Mouse (Mus musculus): ENCODE data around the gene Sclt1.
"Not testable (repeated sequence)": the region's sequence is repeated elsewhere in the genome, so short reads cannot be mapped to it uniquely, and the experiment has no call there.

Gene Sclt1

DNA sequence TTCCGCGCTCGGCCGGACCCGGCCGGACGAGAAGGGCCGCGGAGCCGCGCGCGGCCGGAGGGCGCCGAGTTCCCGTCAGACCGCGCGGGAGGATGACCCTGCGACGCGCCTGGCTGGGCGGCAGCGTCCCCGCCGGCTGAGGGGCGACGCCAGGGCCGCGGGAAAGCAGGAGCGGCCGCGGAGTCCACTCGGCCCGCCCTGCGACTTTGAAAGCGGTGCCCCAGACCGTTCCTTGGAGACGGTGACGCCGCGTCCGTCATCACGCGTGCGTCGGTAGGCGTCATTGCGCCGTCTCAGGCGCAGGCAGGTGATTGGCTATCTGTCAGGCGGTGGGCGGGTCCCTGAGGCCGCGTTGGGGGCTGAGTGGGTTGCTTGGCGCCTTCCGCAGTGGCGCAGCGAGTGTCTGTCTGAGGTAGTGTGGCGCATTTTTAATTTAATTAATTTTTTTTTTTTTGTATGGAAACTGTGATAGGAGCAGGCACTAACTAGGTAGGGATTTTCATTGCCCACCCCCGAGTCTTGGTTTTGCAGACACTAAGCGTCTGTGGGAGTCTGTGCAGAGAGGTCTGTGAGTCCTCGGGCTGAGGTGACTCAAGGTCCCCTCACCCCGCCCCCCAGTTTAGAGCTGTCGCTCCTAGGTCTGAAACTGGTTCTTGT is at the start of gene Sclt1, which contains the start of gene D3Ertd751e:
Gene Sclt1 (minus strand): TSS at position 237 of the 657 bp plus-strand sequence.
Gene D3Ertd751e (plus strand): TSS at position 334 of the 657 bp plus-strand sequence.
- DNase-seq (ENCODE audit: low spot score), result peak; percentile 97

DNA sequence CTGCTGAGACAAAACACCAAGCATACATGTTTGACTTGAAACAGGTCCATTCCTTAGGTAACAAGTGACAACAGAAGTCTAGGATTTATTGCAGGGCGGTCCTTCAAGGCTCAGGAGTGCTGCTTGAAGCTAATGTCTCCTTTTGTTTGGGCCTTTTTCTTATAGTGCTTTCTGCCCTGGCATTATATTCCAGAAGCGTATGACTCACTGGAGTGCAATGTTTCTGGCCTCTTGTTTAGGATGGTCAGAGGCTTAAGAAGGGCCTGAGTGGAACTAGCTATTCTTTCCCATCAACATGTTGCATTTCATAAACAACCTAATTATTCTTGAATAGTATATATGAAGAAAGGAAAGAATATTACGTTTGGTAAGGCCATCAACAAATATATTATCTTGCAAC is 19.8 kb upstream of the Sclt1 start:
- DNase-seq (ENCODE audit: low spot score), result no peak

DNA sequence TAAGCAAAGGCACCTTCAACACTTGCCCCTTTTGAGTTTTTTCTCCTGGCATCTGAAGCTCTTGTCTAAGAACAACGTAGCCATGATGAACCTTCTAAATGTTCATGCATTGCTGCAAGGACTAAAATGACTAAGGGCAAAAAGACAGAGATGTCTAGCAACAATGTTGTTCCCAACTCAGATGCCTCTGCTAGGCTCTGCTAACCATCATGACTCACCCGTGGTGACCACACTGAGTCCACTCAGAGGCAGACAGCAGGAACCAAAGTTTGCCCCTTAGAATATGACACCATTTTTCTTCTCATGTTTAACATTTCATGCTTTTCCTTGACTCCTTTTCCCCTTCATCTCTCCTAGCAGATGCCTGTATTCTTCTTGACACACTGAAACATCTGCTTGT is 12.2 kb upstream of the Sclt1 start:
- no peak for DNase-seq (ENCODE audit: low spot score)

DNA sequence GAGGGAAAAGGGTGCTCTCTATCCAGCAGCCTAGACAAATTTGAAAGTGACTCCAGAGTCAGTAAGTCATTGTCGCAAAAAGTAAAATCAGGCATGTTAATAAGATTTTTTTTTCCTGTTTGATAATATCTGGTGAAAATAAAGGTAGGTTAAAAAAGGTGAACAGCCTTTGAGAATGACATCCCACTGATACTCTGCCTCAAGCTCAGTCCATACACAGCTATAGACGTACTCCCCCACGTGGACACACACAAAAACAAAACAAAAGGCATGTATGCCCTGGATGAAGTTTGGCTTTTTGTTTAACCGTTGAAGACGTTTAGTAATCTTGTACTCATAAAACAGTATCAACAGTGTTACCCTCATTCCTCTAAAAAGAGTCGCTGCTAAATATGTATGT is 1.1 kb upstream of the Sclt1 start:
- peak; percentile 43 for DNase-seq (ENCODE audit: low spot score)

DNA sequence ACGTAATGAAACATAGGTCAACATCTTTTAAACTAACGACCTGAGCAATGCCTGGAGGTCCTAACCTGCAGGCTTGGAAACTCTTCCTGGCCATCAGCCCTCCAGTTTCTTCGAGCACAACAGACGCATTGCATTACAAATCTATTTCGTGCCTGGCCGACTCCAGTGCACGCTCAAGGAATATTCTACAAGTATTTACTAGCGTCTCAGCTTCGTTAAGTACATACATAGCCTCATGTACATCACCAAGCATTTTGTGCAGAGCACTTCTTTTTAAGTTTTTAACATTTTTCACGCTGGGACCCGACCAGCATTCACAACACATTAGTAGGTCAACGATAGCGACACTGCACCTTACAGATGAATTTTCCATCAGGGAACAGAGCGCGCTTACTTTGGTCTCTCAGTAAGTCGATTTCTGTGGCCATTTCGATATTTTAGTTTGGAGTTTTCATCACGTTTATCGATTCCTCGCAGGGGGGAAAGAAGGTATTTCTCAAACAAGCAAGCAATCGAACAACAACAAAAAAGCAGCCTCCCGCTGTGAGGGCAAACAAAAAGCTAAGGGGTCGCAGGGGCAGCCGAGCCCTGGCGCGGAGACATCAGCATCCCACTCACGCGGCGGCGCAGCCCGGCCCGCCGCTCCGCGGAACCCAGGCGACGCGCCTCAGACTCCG is 575 bp downstream of the Sclt1 start:
- no peak for DNase-seq (ENCODE audit: low spot score)

DNA sequence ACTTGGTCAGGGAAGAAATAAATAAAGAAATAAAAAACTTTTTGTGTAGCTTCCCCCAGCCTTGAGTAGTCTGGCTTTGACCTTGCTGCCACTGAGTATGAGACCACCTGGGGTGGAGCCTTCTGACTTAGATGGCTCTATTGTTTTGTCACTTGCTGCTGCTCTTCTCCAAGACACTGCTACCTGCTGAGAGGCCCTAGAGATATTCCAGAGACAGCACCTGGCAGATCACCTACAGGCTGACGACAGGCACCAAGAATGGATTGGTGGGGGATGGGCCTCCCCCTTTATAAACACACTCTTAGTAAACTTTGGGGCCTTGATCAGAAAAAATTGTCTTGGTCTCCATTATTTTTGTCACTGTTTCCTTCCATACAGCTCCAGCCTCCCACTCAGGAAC is 46.6 kb downstream of the Sclt1 start:
- no peak for DNase-seq (ENCODE audit: low spot score)

DNA sequence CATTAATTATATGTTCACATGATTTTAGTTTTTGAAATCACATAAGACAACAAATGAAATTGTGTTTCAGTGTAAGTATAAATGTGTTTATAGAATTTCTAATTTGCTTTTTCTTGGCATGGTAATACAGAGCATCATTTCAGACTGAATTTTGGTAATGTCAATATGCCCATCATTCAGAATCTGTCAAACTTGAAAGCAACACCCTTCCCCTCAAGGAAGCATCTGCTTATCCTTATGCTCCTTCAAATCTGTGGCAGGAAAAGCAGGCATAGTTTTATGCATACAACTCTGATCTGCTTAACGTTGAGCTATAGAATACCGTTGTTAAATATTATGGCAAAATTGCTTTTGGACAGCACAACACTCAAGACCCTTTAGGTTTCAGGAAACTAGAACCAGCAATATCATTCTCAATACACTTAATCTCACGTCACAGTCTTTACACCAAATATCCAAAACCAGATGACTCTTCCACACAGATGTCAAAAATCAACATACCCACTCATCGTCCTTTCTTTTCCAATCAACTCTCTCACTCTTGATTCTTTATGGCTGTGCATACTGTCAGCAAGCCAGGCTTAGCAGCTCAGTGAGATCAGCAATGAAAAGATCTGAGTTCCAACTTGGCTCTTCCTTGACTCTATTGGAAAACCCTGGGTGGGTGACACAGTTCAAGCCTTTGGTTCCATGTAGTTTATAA is 49.7 kb downstream of the Sclt1 start:
- no peak for DNase-seq (ENCODE audit: low spot score)

- DNase-seq (ENCODE audit: low spot score), result not testable (repeated sequence)
Measured at GRCm38 (mm10) chr3:41690114-41690640, 52.1 kb downstream of the Sclt1 start.

DNA sequence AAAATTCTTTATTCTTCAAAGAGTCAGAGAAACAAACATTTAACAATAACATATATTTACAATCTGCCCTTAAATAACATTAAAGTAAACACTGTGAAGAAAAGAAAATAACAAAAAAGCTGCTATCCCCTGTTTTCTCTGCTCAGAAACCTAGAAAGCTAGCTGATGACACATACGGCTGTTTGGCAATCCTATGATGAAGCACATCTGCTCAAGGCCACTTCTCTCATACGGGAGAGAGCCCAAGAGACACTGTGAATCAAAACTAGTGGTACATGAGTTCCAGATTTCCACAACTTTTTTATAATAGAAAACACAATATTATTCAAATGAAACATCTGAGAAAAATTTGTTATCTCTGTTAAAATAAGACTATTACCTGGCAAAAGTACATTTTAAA is 55.9 kb downstream of the Sclt1 start:
- no peak for DNase-seq (ENCODE audit: low spot score)

DNA sequence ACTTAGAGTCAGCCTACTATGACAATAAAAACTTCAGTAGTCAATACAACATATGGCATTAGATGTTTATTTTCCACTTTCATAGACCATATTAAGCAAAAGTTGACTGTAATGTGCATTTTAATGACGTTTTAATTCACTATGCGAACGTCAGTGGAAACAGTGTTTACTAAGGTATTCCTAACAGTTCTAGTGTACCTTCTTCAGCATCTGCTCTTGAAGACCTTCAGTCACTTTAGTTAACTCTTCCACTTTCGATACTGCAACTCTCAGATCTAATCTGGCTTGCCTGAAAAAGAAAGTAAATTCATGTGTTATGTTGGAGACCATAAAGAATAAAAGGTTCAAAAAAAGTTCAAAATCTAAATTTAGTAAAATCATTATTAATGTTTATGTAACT is 60.2 kb downstream of the Sclt1 start:
- no peak for DNase-seq (ENCODE audit: low spot score)

- no peak for DNase-seq (ENCODE audit: low spot score)
Measured at GRCm38 (mm10) chr3:41676648-41677047, 65.7 kb downstream of the Sclt1 start.

- no peak for DNase-seq (ENCODE audit: low spot score)
Measured at GRCm38 (mm10) chr3:41674778-41675177, 67.5 kb downstream of the Sclt1 start.

DNA sequence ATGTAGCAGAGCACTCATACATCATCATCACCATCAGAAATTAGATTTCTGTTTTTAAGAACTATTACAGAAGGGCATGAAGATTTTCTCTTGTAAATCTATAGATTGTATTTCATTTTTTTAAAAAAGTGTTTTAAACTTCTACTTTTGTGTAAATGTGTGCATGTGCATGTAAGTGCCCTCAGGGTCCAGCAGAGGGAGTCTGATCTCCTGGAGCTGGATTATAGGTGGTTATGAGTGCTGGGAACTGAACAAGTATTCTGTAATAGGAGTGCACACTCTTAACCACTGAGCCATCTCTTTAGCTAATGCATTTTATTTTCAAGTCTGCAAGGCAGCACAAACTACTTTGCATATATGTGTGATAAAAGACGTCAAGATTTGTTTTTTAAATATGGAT is 86.7 kb downstream of the Sclt1 start:
- no peak for DNase-seq (ENCODE audit: low spot score)

- no peak for DNase-seq (ENCODE audit: low spot score)
Measured at GRCm38 (mm10) chr3:41620971-41621370, 121.3 kb downstream of the Sclt1 start.

GRCm38 (mm10) chr3:41618488-41618887 is 123.8 kb downstream of the Sclt1 start:
- no peak for DNase-seq (ENCODE audit: low spot score)

DNA sequence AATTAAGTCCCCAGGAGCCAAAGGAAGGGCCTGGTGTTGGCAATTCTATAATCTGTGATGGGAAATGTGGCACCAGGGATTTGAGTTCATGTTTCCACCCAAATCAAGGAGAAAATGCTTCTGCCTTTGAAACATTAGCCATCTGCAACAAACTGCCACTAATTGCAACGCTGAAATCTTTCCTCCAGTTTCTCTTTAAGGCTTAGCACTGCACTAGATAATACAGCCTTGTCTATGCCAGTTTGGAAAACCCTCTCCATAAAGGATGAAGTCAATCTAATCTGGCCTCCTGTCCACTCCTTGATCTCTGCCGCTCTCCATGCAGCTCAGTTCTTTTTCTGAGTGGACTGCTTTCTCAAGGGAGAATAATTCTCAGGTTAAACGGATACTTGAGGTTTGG is 124.3 kb downstream of the Sclt1 start:
- DNase-seq (ENCODE audit: low spot score), result no peak

GRCm38 (mm10) chr3:41614230-41614985 is 127.9 kb downstream of the Sclt1 start:
- DNase-seq (ENCODE audit: low spot score), result no peak

DNA sequence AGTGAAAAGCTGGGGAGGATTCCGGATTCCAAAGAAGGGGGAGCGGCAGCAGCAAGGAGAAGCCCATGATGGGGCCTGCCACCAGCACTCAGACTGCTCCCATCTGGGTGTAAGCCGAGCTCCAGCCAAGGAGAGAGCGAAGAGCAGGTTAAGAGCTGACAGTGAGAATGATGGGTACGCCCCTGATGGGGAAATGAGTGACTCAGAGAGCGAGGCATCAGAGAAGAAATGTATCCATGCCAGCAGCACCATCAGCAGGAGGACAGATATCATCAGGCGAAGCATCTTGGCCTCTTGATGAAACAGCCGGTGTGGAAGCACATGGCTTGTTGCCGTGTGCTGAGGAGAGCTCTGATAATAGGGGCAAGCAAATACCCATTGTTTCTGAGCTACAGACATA is 128.6 kb downstream of the Sclt1 start:
- DNase-seq (ENCODE audit: low spot score), result no peak

- DNase-seq (ENCODE audit: low spot score), result no peak
Measured at GRCm38 (mm10) chr3:41612211-41612610, 130.1 kb downstream of the Sclt1 start.

DNA sequence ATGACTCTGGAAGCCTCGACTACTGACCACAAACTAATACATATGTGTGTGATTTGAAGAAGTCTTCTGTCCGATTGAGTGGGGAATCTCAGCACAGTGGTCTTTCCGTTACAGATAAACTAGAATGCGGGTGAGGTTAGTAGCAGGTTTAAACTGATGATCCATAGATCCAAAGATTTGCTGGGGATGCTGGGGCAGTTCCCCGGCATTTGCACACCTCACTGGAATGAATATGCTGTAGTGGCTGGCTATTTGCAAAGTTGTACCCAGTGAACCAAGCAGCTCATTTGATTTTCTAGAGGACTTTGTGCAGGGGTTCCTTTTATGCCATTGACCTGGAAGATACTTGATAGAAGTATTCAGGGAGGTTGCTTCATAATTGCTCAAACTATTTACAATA is 133.2 kb downstream of the Sclt1 start:
- no peak for DNase-seq (ENCODE audit: low spot score)

DNA sequence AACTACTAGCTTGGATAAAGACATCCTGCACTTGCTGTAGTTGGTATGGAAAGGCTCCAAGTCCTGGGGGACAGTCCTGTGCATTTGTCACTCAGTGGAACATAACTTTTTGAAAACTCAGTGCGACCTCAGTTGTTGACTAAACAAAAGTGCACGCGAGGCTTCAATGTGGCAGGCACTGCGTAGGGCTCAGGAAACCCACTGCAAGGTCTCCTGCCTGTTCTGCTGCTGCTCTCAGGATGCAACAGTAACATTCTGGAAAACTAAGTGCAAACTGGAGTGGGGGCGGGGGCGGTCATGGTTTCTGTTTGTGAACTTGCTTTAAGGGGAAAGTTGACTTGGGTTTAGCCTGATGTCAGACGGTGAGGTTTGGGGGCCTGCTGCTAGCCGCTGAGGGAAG is 134.8 kb downstream of the Sclt1 start:
- no peak for DNase-seq (ENCODE audit: low spot score)

- DNase-seq (ENCODE audit: low spot score), result no peak
Measured at GRCm38 (mm10) chr3:41607050-41607449, 135.3 kb downstream of the Sclt1 start.
